Mouse (Mus musculus) midbrain, embryonic 14.5 days (tissue): Measurements from ENCODE around the gene Iqcg. TPM values are rescaled to one million over a fixed set of nuclear protein-coding genes. Genes with fewer than 3 reads are reported as not detected.

Experiments
- ATAC-seq: fragments of 200-750 bp; cut with Nextera tagmentation; 2 replicates; pipeline ENCODE4 v1.8.0; 2017; ENCODE audit warnings: moderate number of reproducible peaks, moderate library complexity; ENCODE audit not compliant: low FRiP score, low TSS enrichment
- DNase-seq: peaks from one replicate; pipeline ENCODE4 v3.0.0-alpha.2; 2015
- H3K27ac ChIP-seq: fragments of 300-500 bp; sonication (generic); replicated peaks from 2 replicates; pipeline ENCODE4 v1.5.1; 2014; ENCODE audit warnings: mild to moderate bottlenecking, low read depth, low read length, moderate library complexity
- H3K27me3 ChIP-seq: fragments of 300-500 bp; sonication (generic); 2 replicates; pipeline ENCODE4 v1.6.1; 2014; ENCODE audit warnings: low read length, control low read depth, mixed read lengths; ENCODE audit not compliant: control insufficient read depth, insufficient read depth
- H3K36me3 ChIP-seq: fragments of 300-500 bp; sonication (generic); 2 replicates; pipeline ENCODE4 v1.6.1; 2014; ENCODE audit warnings: low read length, control low read depth; ENCODE audit not compliant: control insufficient read depth, insufficient read depth
- H3K4me1 ChIP-seq: fragments of 300-500 bp; sonication (generic); 2 replicates; pipeline ENCODE4 v1.6.1; 2014; ENCODE audit warnings: mild to moderate bottlenecking, antibody characterized with exemption, low read length, control low read depth; ENCODE audit not compliant: control insufficient read depth, insufficient read depth
- H3K4me2 ChIP-seq: fragments of 300-500 bp; sonication (generic); 2 replicates; pipeline ENCODE4 v1.6.1; 2014; ENCODE audit warnings: mild to moderate bottlenecking, low read length, moderate library complexity
- H3K4me3 ChIP-seq: fragments of 300-500 bp; sonication (generic); replicated peaks from 2 replicates; pipeline ENCODE4 v1.5.1; 2014; ENCODE audit warnings: low read depth, low read length
- H3K9ac ChIP-seq: fragments of 300-500 bp; sonication (generic); replicated peaks from 2 replicates; pipeline ENCODE4 v1.6.1; 2014; ENCODE audit warnings: mild to moderate bottlenecking, low read length, moderate library complexity
- H3K9me3 ChIP-seq: fragments of 300-500 bp; sonication (generic); 2 replicates; pipeline ENCODE4 v1.6.1; 2016; ENCODE audit warnings: low read length, control low read depth, mixed read lengths; ENCODE audit not compliant: control insufficient read depth
- WGBS: fragments of 180-500 bp; shearing (Covaris S2); extraction: QIAGEN DNeasy Blood & Tissue Kit; methylation state at CpG from one replicate; pipeline ENCODE4 v1.1.7; 2014; 5-methylcytosine and 5-hydroxymethylcytosine counted together
- polyA plus RNA-seq: library from polyadenylated mRNA; unstranded; fragments of >200 nt; fragmentation: Nextera tagmentation; extraction: Ambion mirVana; gene quantifications from 2 replicates; pipeline ENCODE4 v1.2.1, GENCODE M21; 2014

Iqcg gene
- polyA plus RNA-seq, result 4.7 and 6.2 TPM in 2 replicates

DNA sequence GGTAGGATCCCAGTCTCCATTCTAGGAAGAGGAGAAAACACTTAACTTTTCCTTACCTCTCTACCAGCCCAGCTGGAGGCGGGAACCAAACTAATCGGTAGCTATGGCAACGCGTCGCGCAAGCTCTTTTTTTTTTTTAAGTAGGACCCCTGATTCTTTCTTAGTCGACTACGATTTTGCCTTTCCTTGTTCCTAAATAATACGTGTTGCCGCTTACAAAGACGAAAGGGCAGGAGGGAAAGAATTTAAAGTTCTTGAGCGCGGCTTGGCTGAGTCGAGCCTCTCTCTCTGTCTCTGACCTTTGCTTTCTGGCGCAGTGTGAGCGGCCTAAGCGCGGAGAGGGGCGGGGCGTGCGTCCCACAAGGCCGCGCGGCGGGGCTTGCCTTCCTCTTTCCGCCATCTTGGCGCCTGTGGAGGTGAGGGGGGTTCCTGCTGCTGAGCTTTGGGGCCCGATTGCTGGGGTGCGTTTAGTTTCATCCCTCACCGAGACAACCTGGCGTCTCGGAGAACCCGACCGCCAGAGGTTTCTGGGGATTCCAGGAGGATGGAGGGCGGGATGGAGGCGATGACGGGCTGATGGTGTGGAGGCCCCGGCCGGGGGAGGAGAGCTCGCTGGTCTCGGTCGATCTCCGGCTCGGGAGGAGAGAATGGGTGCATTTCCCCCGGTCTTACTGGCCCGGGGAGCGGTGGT, at the start of gene Iqcg, which contains the start of gene Rpl35a:
TSS of gene Iqcg (minus strand) at position 124 of the 691 bp plus-strand sequence.
TSS of gene Rpl35a (plus strand) at position 359 of the 691 bp plus-strand sequence.
- peak; percentile 95 for ATAC-seq
- Histone ChIP-seq H3K36me3 (peaks cover 35% of the 10 kb centered on the region), H3K4me3 (peak within 1 kb of the TSS; percentile 95), H3K27me3 (no peaks in the 10 kb centered on the region), H3K9ac (peak within 1 kb of the TSS; percentile 71), H3K4me2 (peak within 1 kb of the TSS; percentile 88), H3K27ac (peak within 1 kb of the TSS; percentile 85), H3K4me1 (peaks cover 9% of the 10 kb centered on the region; the same call in 1 of the 2 replicates), H3K9me3 (no peaks in the 10 kb centered on the region)
- WGBS, result under 1% methylated on average over 47 of the region's 47 CpGs
- DNase-seq, result peak; percentile 96

DNA sequence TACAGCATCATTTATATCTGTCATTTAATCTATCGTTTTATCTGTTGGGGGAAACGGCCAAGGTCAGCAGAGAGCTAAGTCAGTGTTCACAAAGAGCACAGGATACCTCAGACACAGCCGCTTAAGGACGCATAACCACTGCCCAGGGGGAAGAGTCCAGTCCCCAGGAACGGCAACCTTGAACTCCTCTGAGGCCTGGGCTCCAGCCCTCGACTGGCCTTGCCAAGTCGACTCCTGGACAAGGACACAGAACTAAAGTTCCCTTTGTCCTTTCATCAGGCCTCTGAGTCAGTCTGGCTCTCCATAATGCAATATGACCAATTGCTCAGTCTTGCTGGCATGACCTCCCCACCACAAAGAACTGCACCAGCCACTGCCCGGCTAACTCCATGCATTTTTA, 29.6 kb upstream of the Iqcg start:
- ATAC-seq, result no peak
- Histone ChIP-seq H3K36me3 (peaks cover 28% of the 10 kb centered on the region), H3K4me3 (no peak overlapping the region), H3K4me2 (no peak overlapping the region), H3K4me1 (no peaks in the 10 kb centered on the region), H3K9ac (no peak overlapping the region), H3K27me3 (no peaks in the 10 kb centered on the region), H3K27ac (no peak overlapping the region), H3K9me3 (no peaks in the 10 kb centered on the region)
- DNase-seq, result no peak
- 93% methylated on average over 8 of the region's 8 CpGs for WGBS

DNA sequence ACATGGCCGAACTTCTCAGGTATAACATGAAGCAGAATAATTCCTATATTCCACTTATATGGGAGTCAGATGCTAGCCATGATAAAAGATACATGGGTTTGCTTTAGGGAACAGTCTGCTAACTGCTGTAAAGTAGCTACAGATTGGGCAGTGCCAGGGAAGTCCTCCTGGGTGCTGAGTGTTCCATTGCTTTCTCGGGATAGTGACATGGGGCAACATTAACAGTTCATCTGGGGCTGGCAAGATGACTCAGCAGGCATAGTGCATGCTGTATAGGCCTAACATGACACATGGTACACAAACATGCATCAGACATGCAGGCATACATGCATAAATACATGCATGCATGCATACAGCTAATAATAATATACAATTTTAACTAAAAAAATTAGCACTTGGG, 28.0 kb upstream of the Iqcg start:
- Histone ChIP-seq H3K9ac (no peak overlapping the region), H3K4me3 (no peak overlapping the region), H3K4me2 (no peak overlapping the region), H3K9me3 (no peaks in the 10 kb centered on the region), H3K4me1 (no peaks in the 10 kb centered on the region), H3K36me3 (peaks cover 18% of the 10 kb centered on the region), H3K27ac (no peak overlapping the region), H3K27me3 (no peaks in the 10 kb centered on the region)
- WGBS, result 93% methylated on average over 2 of the region's 2 CpGs
- DNase-seq (no peak), ATAC-seq (no peak)

- WGBS, result 92% methylated on average over 6 of the region's 6 CpGs
- no peak for ATAC-seq
- peaks cover 18% of the 10 kb centered on the region for H3K36me3 ChIP-seq
- H3K4me3 ChIP-seq, result no peak overlapping the region
- no peaks in the 10 kb centered on the region for H3K4me1 ChIP-seq
- H3K27me3 ChIP-seq, result no peaks in the 10 kb centered on the region
- no peak overlapping the region for H3K27ac ChIP-seq
- no peak overlapping the region for H3K4me2 ChIP-seq
- no peaks in the 10 kb centered on the region for H3K9me3 ChIP-seq
- H3K9ac ChIP-seq, result no peak overlapping the region
- DNase-seq, result no peak
These were observed 26.9 kb upstream of the Iqcg start for GRCm38 (mm10) chr16:33082951-33083350.

DNA sequence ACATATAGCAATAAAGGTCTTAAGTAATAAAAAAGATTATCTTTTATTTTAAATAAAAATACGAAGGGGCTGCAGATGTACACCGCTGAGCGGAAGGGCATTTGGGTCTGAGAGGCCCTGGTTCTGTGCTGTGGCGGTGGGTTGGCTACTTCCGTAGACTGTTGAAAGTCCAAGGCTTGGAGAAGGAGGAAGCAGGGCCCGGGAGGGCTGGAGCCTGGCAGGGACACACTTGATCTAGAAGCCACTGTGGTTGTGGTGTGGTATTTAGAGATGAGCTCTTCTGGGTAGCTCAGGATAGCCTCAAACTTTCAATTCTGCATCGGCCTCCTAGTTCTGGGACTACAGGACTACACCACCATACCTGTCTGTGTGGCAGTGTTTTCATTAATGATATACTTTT, 24.0 kb upstream of the Iqcg start:
- no peak overlapping the region for H3K9ac ChIP-seq
- no peak overlapping the region for H3K4me3 ChIP-seq
- no peaks in the 10 kb centered on the region for H3K4me1 ChIP-seq
- H3K4me2 ChIP-seq, result no peak overlapping the region
- ATAC-seq (no peak), DNase-seq (no peak)
- H3K9me3 ChIP-seq, result no peaks in the 10 kb centered on the region
- no peak overlapping the region for H3K27ac ChIP-seq
- peaks cover 37% of the 10 kb centered on the region for H3K36me3 ChIP-seq
- WGBS, result 97% methylated on average over 7 of the region's 7 CpGs
- H3K27me3 ChIP-seq, result no peaks in the 10 kb centered on the region

DNA sequence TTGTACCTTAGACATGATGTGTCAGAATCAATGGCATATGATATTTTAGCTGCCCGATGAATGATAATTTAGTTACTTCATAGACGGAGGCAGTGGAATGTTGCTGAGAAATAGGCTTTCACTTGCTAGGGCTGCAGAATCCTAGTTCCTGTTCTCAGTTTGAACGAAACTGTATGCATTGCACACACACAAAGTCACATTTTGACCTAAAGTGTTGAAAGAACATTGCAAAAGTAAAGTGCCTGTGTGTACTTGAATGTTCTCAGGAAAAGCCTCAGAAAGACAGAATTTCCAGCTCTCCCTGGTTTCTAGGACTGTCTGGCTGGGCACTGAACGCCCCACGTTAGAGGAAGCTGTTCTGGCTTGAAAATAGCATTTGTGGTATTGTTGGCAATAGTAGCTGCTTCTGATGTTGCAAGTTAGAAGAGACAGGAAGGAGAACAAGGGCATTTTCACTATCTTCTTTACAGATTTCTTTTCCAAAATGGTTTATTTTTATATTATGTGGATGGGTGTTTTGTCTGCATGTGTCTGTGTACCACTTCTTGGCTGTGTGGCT, 21.1 kb upstream of the Iqcg start:
- WGBS, result 94% methylated on average over 5 of the region's 5 CpGs
- Histone ChIP-seq H3K4me1 (no peaks in the 10 kb centered on the region), H3K9me3 (no peaks in the 10 kb centered on the region), H3K4me3 (no peak overlapping the region), H3K27ac (no peak overlapping the region), H3K27me3 (no peaks in the 10 kb centered on the region), H3K36me3 (peaks cover 47% of the 10 kb centered on the region), H3K9ac (no peak overlapping the region), H3K4me2 (no peak overlapping the region)
- ATAC-seq (no peak), DNase-seq (no peak)

- Histone ChIP-seq H3K36me3 (peaks cover 45% of the 10 kb centered on the region), H3K9me3 (no peaks in the 10 kb centered on the region), H3K4me2 (no peak overlapping the region), H3K27me3 (no peaks in the 10 kb centered on the region), H3K9ac (no peak overlapping the region), H3K27ac (no peak overlapping the region), H3K4me3 (no peak overlapping the region), H3K4me1 (no peaks in the 10 kb centered on the region)
- no peak for DNase-seq
- WGBS, result 84% methylated on average over 6 of the region's 6 CpGs
- no peak for ATAC-seq
These were observed 20.1 kb upstream of the Iqcg start for GRCm38 (mm10) chr16:33076078-33076477.

- H3K36me3 ChIP-seq, result peaks cover 50% of the 10 kb centered on the region
- ATAC-seq, result no peak
- H3K27me3 ChIP-seq, result no peaks in the 10 kb centered on the region
- no peaks in the 10 kb centered on the region for H3K9me3 ChIP-seq
- DNase-seq, result no peak
- H3K4me2 ChIP-seq, result no peak overlapping the region
- H3K9ac ChIP-seq, result no peak overlapping the region
- H3K4me3 ChIP-seq, result no peak overlapping the region
- H3K27ac ChIP-seq, result no peak overlapping the region
- no peaks in the 10 kb centered on the region for H3K4me1 ChIP-seq
- WGBS, result 89% methylated on average over 5 of the region's 5 CpGs
These were observed 18.9 kb upstream of the Iqcg start for GRCm38 (mm10) chr16:33074967-33075366.
